Mouse (Mus musculus) layer of hippocampus, postnatal 36 days (tissue): ENCODE measurements at regions not wholly inside any gene's neighbourhood (a gene's known extent, or its start where the extent isn't known, plus 50 kb on each side); places are given as distances from the start of the nearest gene placed in this dataset.

Experiments
- DNase-seq, 2 experiments: peaks; one replicate each; pipeline ENCODE4 v3.0.0; 2022

- no peak for DNase-seq
Measured at GRCm38 (mm10) chr14:114864102-114864501, 227.9 kb upstream of the Gpc5 start.

DNA sequence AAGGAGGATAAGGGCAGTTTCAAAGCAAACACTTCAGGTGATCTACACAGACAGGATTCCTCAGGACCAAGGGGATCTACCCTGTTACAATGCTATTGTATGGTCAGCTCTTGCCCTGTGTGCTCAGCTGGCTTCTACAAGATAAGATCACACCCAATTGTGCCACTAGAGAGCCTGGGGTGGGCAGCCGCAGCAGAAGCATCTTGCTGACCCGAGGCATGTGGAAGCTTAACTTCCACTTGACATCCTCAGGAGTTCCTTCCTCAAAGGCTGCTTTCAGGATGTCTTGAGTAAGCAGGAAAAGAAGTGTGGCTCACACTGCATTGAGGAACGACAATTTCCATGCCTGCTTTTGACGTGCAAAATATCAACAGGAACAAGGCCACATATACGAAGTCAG lies 222.8 kb upstream of the Gpc5 start:
- peak in 1 of 2 experiments; percentile 15 for DNase-seq

GRCm38 (mm10) chr14:114875101-114875500 lies 216.9 kb upstream of the Gpc5 start:
- no peak for DNase-seq

- DNase-seq, result no peak
Measured at GRCm38 (mm10) chr14:114876427-114876826, 215.6 kb upstream of the Gpc5 start.

- DNase-seq, result no peak
Measured at GRCm38 (mm10) chr14:114877477-114877876, 214.5 kb upstream of the Gpc5 start.

- no peak for DNase-seq
Measured at GRCm38 (mm10) chr14:114880291-114880690, 211.7 kb upstream of the Gpc5 start.

GRCm38 (mm10) chr14:114904109-114904508 lies 187.9 kb upstream of the Gpc5 start:
- no peak for DNase-seq

- DNase-seq, result no peak
Measured at GRCm38 (mm10) chr14:114912271-114912670, 179.7 kb upstream of the Gpc5 start.

DNA sequence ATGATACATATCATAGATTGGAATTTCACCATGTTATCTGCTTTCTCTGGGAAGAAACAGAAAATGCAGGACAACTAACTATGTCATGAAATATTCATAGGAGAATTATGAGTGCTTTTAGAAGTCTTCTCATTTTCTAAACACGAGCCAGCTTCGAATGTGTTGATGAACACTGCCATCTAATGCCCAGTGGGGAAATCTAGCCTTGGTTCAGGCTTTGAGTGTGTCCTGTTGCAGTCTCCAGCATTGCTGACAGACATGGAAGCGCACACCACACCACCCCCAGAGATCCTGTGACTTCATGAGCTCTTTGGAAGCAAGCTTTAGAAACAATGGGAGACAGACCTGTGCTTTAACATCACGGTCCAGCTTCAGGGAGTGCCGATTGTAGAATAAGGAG lies 178.8 kb upstream of the Gpc5 start:
- DNase-seq, result peak; percentile 32 to 33

DNA sequence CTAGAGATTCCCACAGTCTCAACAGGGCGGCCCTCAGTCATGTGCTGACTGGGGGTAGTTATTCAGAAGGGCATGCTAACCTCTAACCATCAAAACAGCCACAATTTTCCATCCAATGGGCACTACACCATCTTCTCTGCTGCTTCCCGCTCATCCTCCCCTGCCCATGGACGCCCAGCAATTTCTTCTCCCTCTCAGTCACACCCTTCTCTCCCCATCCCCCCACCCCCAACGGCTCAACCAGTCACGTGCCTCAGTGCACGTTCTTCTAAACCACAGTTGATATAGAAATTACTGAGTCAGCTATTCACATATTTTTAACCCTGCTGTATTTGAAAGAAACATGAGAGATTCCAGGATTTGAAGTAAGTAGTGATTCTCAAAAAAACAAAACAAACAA lies 146.3 kb upstream of the Gpc5 start:
- DNase-seq, result no peak

- DNase-seq, result no peak
Measured at GRCm38 (mm10) chr14:114946321-114946720, 145.7 kb upstream of the Gpc5 start.

DNA sequence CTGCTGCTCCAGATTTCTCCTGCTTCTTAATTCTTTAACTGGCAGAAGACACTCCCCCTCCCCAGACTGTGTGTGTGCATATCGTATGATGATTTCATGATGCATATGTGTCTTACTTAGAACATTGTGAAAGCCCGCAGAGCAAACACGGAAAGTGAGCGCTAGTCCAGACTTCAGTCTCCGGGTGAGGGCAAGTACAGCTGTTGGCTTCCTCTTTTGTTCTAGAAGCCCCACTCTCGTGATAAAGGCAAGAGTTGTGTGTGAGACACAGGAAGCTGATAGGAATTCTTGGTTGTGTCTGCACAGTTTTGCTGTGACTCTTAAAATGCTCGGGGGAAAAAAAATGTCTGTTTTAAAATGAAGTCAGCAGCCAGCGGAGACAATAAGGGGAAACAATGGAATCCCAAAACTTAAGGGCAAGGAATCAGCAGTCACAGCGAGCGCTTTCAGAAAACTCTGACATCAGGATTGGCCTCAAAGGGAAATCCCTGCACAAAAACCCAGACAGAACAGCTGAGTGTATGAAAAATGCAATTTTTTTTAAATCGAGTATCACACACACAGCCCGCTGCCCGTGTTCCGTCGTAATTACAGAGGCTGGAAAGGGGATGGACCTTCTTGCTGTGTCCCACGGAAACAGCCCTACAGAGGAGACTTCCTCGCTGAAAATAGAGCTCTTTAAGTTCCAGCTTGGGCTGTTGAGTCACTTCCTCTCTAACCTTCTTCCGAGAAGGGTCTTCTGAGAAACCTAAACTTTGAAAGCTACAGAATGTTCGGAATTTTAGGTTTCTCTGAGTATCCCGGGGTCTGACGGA lies 143.5 kb upstream of the Gpc5 start:
- no peak for DNase-seq

- no peak for DNase-seq
Measured at GRCm38 (mm10) chr14:114949156-114949496, 142.9 kb upstream of the Gpc5 start.

DNA sequence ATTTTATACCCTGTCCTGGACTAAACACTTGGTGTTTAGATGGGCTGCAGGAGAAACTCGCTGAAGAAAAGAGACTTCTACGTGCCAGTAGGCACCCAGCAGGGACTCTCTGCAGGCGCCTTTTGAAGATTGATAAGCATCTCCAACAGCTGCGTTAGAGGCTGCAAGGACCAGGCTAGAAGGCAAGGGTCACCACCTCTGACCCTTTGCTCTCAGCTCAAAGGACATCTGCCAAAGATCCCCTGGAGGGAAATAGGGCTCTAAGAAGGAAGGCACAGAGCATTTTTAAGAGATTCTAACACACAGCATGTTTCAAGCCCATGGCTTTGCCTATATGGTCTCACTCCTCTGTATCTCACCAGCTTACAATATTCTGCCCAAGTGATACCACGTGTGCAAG lies 139.7 kb upstream of the Gpc5 start:
- DNase-seq, result no peak

- DNase-seq, result no peak
Measured at GRCm38 (mm10) chr14:114953070-114953665, 138.8 kb upstream of the Gpc5 start.

- DNase-seq, result no peak
Measured at GRCm38 (mm10) chr14:114954287-114954686, 137.7 kb upstream of the Gpc5 start.

DNA sequence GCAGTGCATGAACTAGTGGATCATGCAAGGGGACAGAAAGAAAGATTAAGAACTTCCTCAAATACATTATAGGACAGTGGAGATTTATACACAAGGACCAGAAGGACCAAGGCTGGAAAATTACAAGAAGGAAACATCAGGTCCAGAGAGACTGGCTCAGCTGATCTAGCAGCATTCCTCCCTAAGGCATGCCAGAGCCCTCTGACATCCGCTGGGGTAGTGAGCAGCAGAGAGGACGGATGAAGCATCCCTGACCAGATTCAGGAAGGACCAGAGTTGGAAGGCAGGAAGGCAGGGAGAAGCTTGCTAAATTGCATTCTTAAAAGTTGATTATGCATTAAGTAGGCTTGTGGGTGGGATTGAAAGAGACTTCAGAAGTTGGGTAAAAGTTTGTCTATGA lies 136.4 kb upstream of the Gpc5 start:
- no peak for DNase-seq

DNA sequence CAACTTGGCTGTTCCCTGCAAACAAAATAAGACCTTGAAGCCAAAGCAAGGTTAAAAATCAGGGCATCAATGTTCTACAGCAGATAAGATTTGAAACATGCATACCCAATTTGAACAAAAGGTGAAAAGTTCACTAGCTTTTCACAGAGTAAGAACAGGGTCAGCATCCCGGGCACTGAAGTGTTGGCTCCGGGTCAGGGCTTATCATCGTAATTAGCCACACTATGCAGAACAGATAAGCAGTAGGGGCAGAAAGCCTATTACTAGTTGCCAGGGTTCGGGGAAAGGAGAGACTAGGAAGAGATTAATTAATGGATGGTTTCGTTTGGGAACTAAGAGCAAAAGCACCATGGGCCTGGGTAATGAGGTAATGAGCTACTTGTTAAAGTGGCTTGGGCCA lies 131.7 kb upstream of the Gpc5 start:
- DNase-seq, result no peak

DNA sequence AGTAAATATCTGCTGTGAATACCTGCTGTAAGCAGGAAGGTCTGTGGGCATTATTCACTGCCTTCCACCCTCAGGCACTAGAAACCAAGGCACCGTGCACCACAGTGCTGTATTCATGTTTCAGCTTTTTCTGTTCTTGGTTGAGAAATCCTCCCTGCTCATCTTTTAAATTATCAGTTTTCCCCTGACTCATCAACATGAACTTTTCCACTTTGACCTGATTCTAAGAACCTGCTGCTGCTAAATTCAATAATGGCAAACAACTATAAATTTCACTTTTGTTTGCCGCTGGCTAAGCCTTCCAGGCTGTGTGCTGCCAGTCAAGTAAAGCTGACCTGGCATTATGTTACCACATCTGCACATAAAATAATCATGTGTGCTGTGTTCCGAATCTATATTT lies 126.1 kb upstream of the Gpc5 start:
- DNase-seq, result no peak

DNA sequence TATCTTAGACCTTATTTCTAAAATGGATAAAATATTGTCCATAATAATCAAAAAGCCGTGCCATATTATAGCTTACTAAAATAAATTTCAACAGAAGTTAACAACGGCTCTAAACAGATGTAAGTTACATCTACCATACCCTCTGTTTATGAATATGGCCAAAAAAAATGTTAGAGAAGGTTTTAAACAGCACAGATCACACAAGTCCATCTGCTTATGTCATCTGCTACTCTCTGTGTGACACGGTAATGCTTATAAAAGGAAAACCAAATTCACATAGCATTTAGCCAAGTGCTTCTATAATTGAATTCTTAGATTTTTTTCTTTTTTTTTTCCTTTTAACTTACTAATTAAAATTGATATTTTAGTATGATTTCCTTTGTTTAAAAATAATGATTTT lies 123.0 kb upstream of the Gpc5 start:
- no peak for DNase-seq

DNA sequence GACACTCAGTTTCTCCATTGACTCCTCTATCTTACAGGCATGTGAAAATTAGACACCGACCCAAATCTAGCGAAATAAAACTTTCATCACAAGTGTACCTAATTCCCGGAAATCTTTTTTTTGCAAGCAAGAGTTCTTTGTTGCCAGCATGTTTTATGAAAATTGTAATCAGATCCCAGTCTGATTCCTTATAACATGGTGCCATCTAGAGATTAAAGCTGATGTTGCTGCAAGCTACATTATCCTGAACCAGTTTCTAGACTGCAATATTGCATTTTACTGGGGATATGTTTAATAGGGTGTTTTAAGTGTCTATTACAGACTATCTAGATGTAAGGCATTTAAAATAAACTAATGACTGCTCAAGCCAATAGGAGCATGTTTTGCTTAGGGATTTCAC lies 110.9 kb upstream of the Gpc5 start:
- DNase-seq, result no peak

- DNase-seq, result no peak
Measured at GRCm38 (mm10) chr14:115003223-115003622, 88.8 kb upstream of the Gpc5 start.

DNA sequence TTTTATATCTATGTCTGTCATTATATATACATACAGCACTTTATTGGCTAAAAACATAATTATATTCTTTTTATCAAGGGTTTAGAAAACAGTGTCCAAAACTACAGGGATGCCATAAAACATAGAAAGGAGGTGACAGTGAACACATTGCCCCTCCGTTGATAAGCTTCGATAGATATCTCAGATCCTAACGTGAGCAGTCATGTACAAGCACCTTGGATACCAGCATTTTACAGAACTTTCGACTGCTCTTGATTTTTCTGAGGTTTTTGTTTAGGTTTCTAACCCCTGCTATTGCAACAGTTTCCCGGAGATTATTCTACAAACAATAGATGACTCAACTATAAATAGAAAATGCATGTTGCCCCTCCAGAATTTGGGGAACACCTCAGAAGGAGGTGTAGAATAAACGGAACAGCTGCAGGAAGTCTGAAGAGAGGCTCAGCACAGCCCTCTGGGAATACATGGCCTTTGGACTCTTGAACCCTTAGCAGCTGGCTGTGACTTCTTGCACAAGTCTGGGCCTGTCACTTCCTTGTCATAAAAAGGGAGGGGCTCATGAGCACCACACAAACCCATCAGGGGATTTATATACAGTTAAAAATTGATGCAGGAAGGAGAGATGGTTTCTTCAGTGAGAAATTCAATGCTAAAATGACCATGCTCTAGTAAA lies 87.1 kb upstream of the Gpc5 start:
- DNase-seq, result no peak

- DNase-seq, result no peak
Measured at GRCm38 (mm10) chr14:115010877-115011276, 81.1 kb upstream of the Gpc5 start.
